22 mouse cellular contexts compared by ENCODE assay signal in the genomic region with DNA sequence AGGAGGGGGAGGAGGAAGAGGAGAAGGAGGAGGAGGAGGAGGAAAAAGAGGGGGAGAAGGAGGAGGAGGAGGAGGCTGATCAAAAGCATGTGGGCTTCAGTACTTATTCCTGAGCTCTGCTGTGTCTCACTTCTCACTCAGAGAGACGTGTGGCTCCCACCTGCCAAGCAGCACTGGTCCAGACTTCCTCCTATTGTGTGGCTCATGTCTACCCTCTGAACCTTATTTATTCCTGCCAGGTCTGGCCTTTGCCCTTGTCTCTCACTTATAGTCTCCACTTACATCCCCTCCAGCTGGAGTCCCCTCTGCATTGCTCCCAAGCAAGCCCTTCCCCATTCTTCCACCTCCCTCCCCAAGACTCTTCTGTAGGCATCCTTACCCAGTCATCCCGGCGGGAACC.
"Had no signal": no experiment of that assay in that cellular context is flagged by ENCODE, and none has a peak within 500 bp of the region (broad histone marks: within the 10 kb centered on the region; RNA-seq: fewer than 3 reads in every experiment).

No protein-coding gene starts in this region.

- H3K4me3 ChIP-seq: kidney, embryonic 15.5 days; layer of hippocampus, adult 2 months; limb, embryonic 12.5 days; limb, embryonic 15.5 days; lung, embryonic 15.5 days; megakaryocyte, embryonic 14.5 days; midbrain, embryonic 10.5 days; midbrain, embryonic 13.5 days; myocyte; neural tube, embryonic 13.5 days; stomach, embryonic 15.5 days had no signal

- DNase-seq: kidney, adult 2 months; kidney, postnatal 14 days; layer of hippocampus, adult 9-11 months; liver, postnatal 0 days; lung, postnatal 14 days; right cerebral cortex, postnatal 25 days; spleen, adult 18-20 months; thymus, postnatal 25 days had no signal

- H3K9ac ChIP-seq: kidney, embryonic 15.5 days; limb, embryonic 12.5 days; limb, embryonic 15.5 days; liver, embryonic 14.5 days; liver, postnatal 0 days; lung, embryonic 15.5 days; midbrain, embryonic 13.5 days; neural tube, embryonic 13.5 days; stomach, embryonic 15.5 days had no signal

- H3K9me3 ChIP-seq: kidney, embryonic 15.5 days; limb, embryonic 12.5 days; limb, embryonic 15.5 days; lung, embryonic 15.5 days; megakaryocyte, embryonic 14.5 days; midbrain, embryonic 10.5 days; midbrain, embryonic 13.5 days; neural tube, embryonic 13.5 days; stomach, embryonic 15.5 days had no signal

- H3K27me3 ChIP-seq: kidney, embryonic 15.5 days; limb, embryonic 12.5 days; limb, embryonic 15.5 days; lung, embryonic 15.5 days; neural tube, embryonic 13.5 days; stomach, embryonic 15.5 days had no signal

- H3K27ac ChIP-seq: kidney, embryonic 15.5 days; layer of hippocampus, adult 2 months; limb, embryonic 15.5 days; liver, embryonic 14.5 days; lung, embryonic 15.5 days; midbrain, embryonic 13.5 days; neural tube, embryonic 13.5 days; stomach, embryonic 15.5 days had no signal

- H3K4me1 ChIP-seq: megakaryocyte, embryonic 14.5 days had no signal

- ATAC-seq: liver, postnatal 0 days; midbrain, embryonic 13.5 days; midbrain, embryonic 16.5 days had no signal

- H3K36me3 ChIP-seq: kidney, embryonic 15.5 days; limb, embryonic 15.5 days; lung, embryonic 15.5 days; midbrain, embryonic 13.5 days; neural tube, embryonic 13.5 days; stomach, embryonic 15.5 days had no signal

- H3K4me2 ChIP-seq: kidney, embryonic 15.5 days; limb, embryonic 12.5 days; limb, embryonic 15.5 days; liver, embryonic 11.5 days; lung, embryonic 15.5 days; midbrain, embryonic 13.5 days; neural tube, embryonic 13.5 days; stomach, embryonic 15.5 days had no signal
